Comparison of ENCODE assay signal across 12 mouse cellular contexts in genomic region chr2:33916603-33917002, GRCm38 (mm10). TPM values are rescaled to one million over a fixed set of nuclear protein-coding genes. Genes with fewer than 3 reads are reported as not detected.
A peak's percentile ranks its signal among the peaks of the same experiment; 100 is the strongest.
DNase-seq lines count a peak whose midpoint lies in the region; ATAC-seq and TF ChIP-seq lines count a peak whose summit lies in the region.
"Had no signal": no experiment of that assay in that cellular context is flagged by ENCODE, and none has a peak within 500 bp of the region (broad histone marks: within the 10 kb centered on the region; RNA-seq: fewer than 3 reads in every experiment).

No protein-coding gene starts in this region.

- no peak for TF ChIP-seq EP300 in stomach, postnatal 0 days (optimal IDR thresholded peaks at IDR 0.05)

- no peak overlapping the region for H3K4me2 ChIP-seq in midbrain, embryonic 11.5 days
- H3K4me2 ChIP-seq in midbrain, embryonic 15.5 days = no peak overlapping the region
- no peak overlapping the region for H3K4me2 ChIP-seq in hindbrain, embryonic 12.5 days (replicated peaks)
- no peak overlapping the region for H3K4me2 ChIP-seq in limb, embryonic 15.5 days
- no peak overlapping the region for H3K4me2 ChIP-seq in stomach, postnatal 0 days (replicated peaks; ENCODE audit: low read depth)
- H3K4me2 ChIP-seq: heart, embryonic 13.5 days had no signal

- no peaks in the 10 kb centered on the region; the same call in 1 of the 2 replicates for H3K4me1 ChIP-seq in midbrain, embryonic 11.5 days (ENCODE audit: control insufficient read depth, insufficient read depth, low read length)
- peaks cover 10% of the 10 kb centered on the region for H3K4me1 ChIP-seq in midbrain, embryonic 15.5 days
- peaks cover 13% of the 10 kb centered on the region for H3K4me1 ChIP-seq in hindbrain, embryonic 12.5 days
- peaks cover 27% of the 10 kb centered on the region for H3K4me1 ChIP-seq in limb, embryonic 15.5 days
- H3K4me1 ChIP-seq in stomach, postnatal 0 days (replicated peaks; ENCODE audit: control insufficient read depth, insufficient read depth) = no peaks in the 10 kb centered on the region

- peak overlapping the region; percentile 59; the same call in 1 of the 2 replicates for H3K27ac ChIP-seq in midbrain, embryonic 11.5 days (ENCODE audit: low read depth, low read length)
- no peak overlapping the region for H3K27ac ChIP-seq in midbrain, embryonic 15.5 days
- peak overlapping the region; percentile 60 for H3K27ac ChIP-seq in hindbrain, embryonic 12.5 days
- 0 out of 2 replicates have a peak overlapping the region, but pooled peaks have one; percentile 27 for H3K27ac ChIP-seq in limb, embryonic 15.5 days
- no peak overlapping the region for H3K27ac ChIP-seq in stomach, postnatal 0 days (replicated peaks)
- H3K27ac ChIP-seq: heart, embryonic 13.5 days had no signal

- no peak overlapping the region for H3K9ac ChIP-seq in midbrain, embryonic 11.5 days (ENCODE audit: low read length)
- no peak overlapping the region for H3K9ac ChIP-seq in midbrain, embryonic 15.5 days
- no peak overlapping the region for H3K9ac ChIP-seq in hindbrain, embryonic 12.5 days
- H3K9ac ChIP-seq in limb, embryonic 15.5 days = no peak overlapping the region
- no peak overlapping the region for H3K9ac ChIP-seq in stomach, postnatal 0 days (ENCODE audit: low read length)
- H3K9ac ChIP-seq: heart, embryonic 13.5 days had no signal

- peak; percentile 10 for DNase-seq in cerebellum, adult 9-10 months
- DNase-seq in cerebellum, postnatal 25 days = no peak
- DNase-seq in midbrain, embryonic 11.5 days (ENCODE audit: low spot score, missing footprints) = peak; percentile 89
- no peak for DNase-seq in kidney, postnatal 14 days
- DNase-seq in stomach, postnatal 0 days (ENCODE audit: low spot score) = no peak
- DNase-seq: kidney, adult 11 months; liver had no signal

- WGBS in midbrain, embryonic 11.5 days = 26% methylated on average over 11 of the region's 11 CpGs
- 21% methylated on average over 11 of the region's 11 CpGs for WGBS in midbrain, embryonic 15.5 days
- 33% methylated on average over 11 of the region's 11 CpGs for WGBS in hindbrain, embryonic 12.5 days
- WGBS in limb, embryonic 15.5 days = 58% methylated on average over 11 of the region's 11 CpGs
- WGBS in stomach, postnatal 0 days = 61% methylated on average over 11 of the region's 11 CpGs

- peak; percentile 61 for ATAC-seq in midbrain, embryonic 11.5 days (ENCODE audit: low FRiP score)
- no peak for ATAC-seq in midbrain, embryonic 15.5 days (replicated peaks)
- no peak for ATAC-seq in hindbrain, embryonic 12.5 days (ENCODE audit: low FRiP score)
- no peak for ATAC-seq in limb, embryonic 15.5 days (ENCODE audit: insufficient number of reproducible peaks, low FRiP score, low TSS enrichment, low read depth)
- ATAC-seq in stomach, postnatal 0 days (ENCODE audit: low FRiP score, low TSS enrichment) = no peak

- no peak for TF ChIP-seq CTCF in stomach, postnatal 0 days (IDR thresholded peaks at IDR 0.05; ENCODE audit: low read depth)

- H3K36me3 ChIP-seq in midbrain, embryonic 11.5 days (ENCODE audit: control insufficient read depth, insufficient read depth, low read length) = no peaks in the 10 kb centered on the region
- no peaks in the 10 kb centered on the region for H3K36me3 ChIP-seq in midbrain, embryonic 15.5 days (replicated peaks)
- no peaks in the 10 kb centered on the region for H3K36me3 ChIP-seq in hindbrain, embryonic 12.5 days
- no peaks in the 10 kb centered on the region for H3K36me3 ChIP-seq in limb, embryonic 15.5 days
- no peaks in the 10 kb centered on the region for H3K36me3 ChIP-seq in stomach, postnatal 0 days (ENCODE audit: control insufficient read depth, insufficient read depth, low read length)
- H3K36me3 ChIP-seq: heart, embryonic 13.5 days had no signal

- H3K9me3 ChIP-seq in midbrain, embryonic 11.5 days (ENCODE audit: control insufficient read depth, low read length) = no peaks in the 10 kb centered on the region
- H3K9me3 ChIP-seq in midbrain, embryonic 15.5 days = no peaks in the 10 kb centered on the region
- no peaks in the 10 kb centered on the region for H3K9me3 ChIP-seq in hindbrain, embryonic 12.5 days (replicated peaks)
- H3K9me3 ChIP-seq in limb, embryonic 15.5 days = no peaks in the 10 kb centered on the region; the same call in 1 of the 2 replicates
- H3K9me3 ChIP-seq in stomach, postnatal 0 days (ENCODE audit: control insufficient read depth, low read length) = no peaks in the 10 kb centered on the region
- H3K9me3 ChIP-seq: heart, embryonic 13.5 days; megakaryocyte, embryonic 14.5 days had no signal

- H3K27me3 ChIP-seq in midbrain, embryonic 11.5 days (ENCODE audit: control insufficient read depth, insufficient read depth, low read length) = no peaks in the 10 kb centered on the region
- H3K27me3 ChIP-seq in midbrain, embryonic 15.5 days (replicated peaks) = no peaks in the 10 kb centered on the region
- H3K27me3 ChIP-seq in hindbrain, embryonic 12.5 days = no peaks in the 10 kb centered on the region
- H3K27me3 ChIP-seq in limb, embryonic 15.5 days = peaks cover 9% of the 10 kb centered on the region; the same call in 1 of the 2 replicates
- no peaks in the 10 kb centered on the region; the same call in 1 of the 2 replicates for H3K27me3 ChIP-seq in stomach, postnatal 0 days (ENCODE audit: control insufficient read depth, insufficient read depth, low read length)

- no peak overlapping the region for H3K4me3 ChIP-seq in midbrain, embryonic 11.5 days (ENCODE audit: low read depth, low read length)
- no peak overlapping the region for H3K4me3 ChIP-seq in midbrain, embryonic 15.5 days
- no peak overlapping the region for H3K4me3 ChIP-seq in hindbrain, embryonic 12.5 days
- no peak overlapping the region for H3K4me3 ChIP-seq in limb, embryonic 15.5 days
- H3K4me3 ChIP-seq in stomach, postnatal 0 days (ENCODE audit: low read depth, low read length) = no peak overlapping the region
- H3K4me3 ChIP-seq: heart, embryonic 13.5 days; megakaryocyte, embryonic 14.5 days had no signal

RNA-seq across cellular contexts. Expression of gene Mvb12b, which starts 28.9 kb away (rescaled TPM):
- 36.6 and 38.1 TPM in 2 replicates for polyA plus RNA-seq in midbrain, embryonic 11.5 days (2014; fragmentation: Nextera tagmentation; extraction: Ambion mirVana)
- 67.0 and 69.2 TPM in 2 replicates for polyA plus RNA-seq in midbrain, embryonic 15.5 days (2015; fragmentation: Nextera tagmentation; extraction: Ambion mirVana)
- polyA plus RNA-seq in hindbrain, embryonic 12.5 days (2016; fragmentation: Nextera tagmentation; extraction: Ambion mirVana) = 58.9 and 61.5 TPM in 2 replicates
- 18.2 and 19.0 TPM in 2 replicates for polyA plus RNA-seq in limb, embryonic 15.5 days (2015; fragmentation: Nextera tagmentation; extraction: Ambion mirVana)
- 10.2 and 11.3 TPM in 2 replicates for polyA plus RNA-seq in stomach, postnatal 0 days (2015; fragmentation: Nextera tagmentation; extraction: Ambion mirVana)

Comparison
In these comparisons a context has a peak if more than half of its experiments do, and no peak if none do; other contexts are left out.
1. DNase-seq: peak in cerebellum, adult 9-10 months (single experiment) and midbrain, embryonic 11.5 days (single experiment); none in cerebellum, postnatal 25 days (0 of 2), kidney, postnatal 14 days (single experiment) and stomach, postnatal 0 days (single experiment).
2. H3K27ac ChIP-seq: peak in midbrain, embryonic 11.5 days (single experiment), hindbrain, embryonic 12.5 days (single experiment) and limb, embryonic 15.5 days (single experiment); none in midbrain, embryonic 15.5 days (single experiment) and stomach, postnatal 0 days (single experiment).